ENCODE assay signal across 8 mouse cellular contexts in the genomic region with DNA sequence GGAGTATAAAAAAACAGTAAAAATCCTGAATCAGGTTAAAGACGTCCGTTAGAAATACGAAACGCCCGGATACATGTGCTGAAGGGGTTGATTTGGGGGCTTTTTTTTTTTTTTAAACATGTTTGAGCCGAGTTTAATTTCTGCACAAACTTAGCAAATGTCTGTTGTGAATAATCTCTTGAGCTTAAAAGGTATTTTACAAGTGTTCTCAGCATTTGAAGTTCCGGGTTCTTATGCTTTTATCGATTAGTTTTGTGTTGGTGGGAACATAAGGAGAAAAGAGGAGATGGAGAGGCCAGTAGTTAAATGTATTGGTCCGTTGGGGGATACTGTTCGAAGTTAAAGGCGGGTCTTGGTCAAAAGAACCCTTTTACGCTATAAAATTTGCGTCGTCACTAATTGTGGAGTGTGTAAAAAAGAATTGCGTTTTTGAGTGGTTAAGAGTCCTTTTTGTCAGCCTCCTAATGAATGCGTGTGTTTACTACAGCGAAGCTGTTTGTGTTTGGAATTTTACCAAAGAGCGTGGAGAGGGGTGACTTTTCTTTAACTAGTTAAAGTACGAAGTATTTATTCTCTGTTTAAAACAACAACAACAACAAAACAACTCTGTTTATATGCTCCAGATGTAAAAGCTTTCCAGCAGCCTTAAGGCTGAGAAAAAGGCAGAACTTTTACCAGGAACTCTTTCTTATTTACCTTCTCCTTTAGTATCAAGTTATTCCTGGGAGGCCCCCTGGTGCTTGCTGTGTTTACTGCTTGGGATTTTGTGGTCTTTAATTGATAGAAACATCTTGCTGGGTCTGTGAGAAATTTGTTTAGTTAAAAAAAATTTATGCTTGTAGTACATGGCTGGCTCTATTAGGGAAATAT. TPM values are rescaled to one million over a fixed set of nuclear protein-coding genes. Genes with fewer than 3 reads are reported as not detected.
A peak's percentile ranks its signal among the peaks of the same experiment; 100 is the strongest.
DNase-seq lines count a peak whose midpoint lies in the region; ATAC-seq lines count a peak whose summit lies in the region.

No protein-coding gene starts in this region.

- under 1% methylated on average over 19 of the region's 19 CpGs for WGBS in intestine, embryonic 16.5 days

- H3K9ac ChIP-seq in intestine, embryonic 16.5 days (ENCODE audit: low read depth, low read length), result peak overlapping the region; percentile 98

- H3K27me3 ChIP-seq in megakaryocyte, embryonic 14.5 days (replicated peaks), result no peaks in the 10 kb centered on the region
- H3K27me3 ChIP-seq in intestine, embryonic 16.5 days (replicated peaks; ENCODE audit: control insufficient read depth, insufficient read depth, low read length), result no peaks in the 10 kb centered on the region

- H3K4me2 ChIP-seq in intestine, embryonic 16.5 days (ENCODE audit: low read depth, low read length), result peak overlapping the region; percentile 44

- H3K27ac ChIP-seq in intestine, embryonic 16.5 days (ENCODE audit: low read length), result peak overlapping the region; percentile 99

- no peak for ATAC-seq in megakaryocyte, adult 5-6 weeks (ENCODE audit: poor library complexity, severe bottlenecking)
- no peak for ATAC-seq in intestine, embryonic 16.5 days

- peak overlapping the region; percentile 97 for H3K4me3 ChIP-seq in megakaryocyte, embryonic 14.5 days (replicated peaks)
- peak overlapping the region; percentile 92 for H3K4me3 ChIP-seq in intestine, embryonic 16.5 days (ENCODE audit: low read length)

- peaks cover 31% of the 10 kb centered on the region for H3K4me1 ChIP-seq in megakaryocyte, embryonic 14.5 days
- H3K4me1 ChIP-seq in intestine, embryonic 16.5 days (ENCODE audit: control insufficient read depth, insufficient read depth, low read length), result peaks cover 5% of the 10 kb centered on the region; the same call in 1 of the 2 replicates

- H3K36me3 ChIP-seq in megakaryocyte, embryonic 14.5 days (replicated peaks; ENCODE audit: low read length), result peaks cover under 1% of the 10 kb centered on the region
- H3K36me3 ChIP-seq in intestine, embryonic 16.5 days (ENCODE audit: control insufficient read depth, insufficient read depth, low read length), result no peaks in the 10 kb centered on the region

- no peaks in the 10 kb centered on the region for H3K9me3 ChIP-seq in megakaryocyte, embryonic 14.5 days
- no peaks in the 10 kb centered on the region for H3K9me3 ChIP-seq in intestine, embryonic 16.5 days (ENCODE audit: control insufficient read depth, low read length)

- peak; percentile 52 for DNase-seq in c-Kit-negative CD71-positive TER-119-positive erythroid progenitor cells, embryonic 14.5 days (ENCODE audit: low read depth, low spot score)
- peak; percentile 55 for DNase-seq in forelimb bud, embryonic 11.5 days (ENCODE audit: low read depth, low spot score)
- peak; percentile 49 to 67 for DNase-seq in lung, adult 18-20 months
- peak; percentile 50 for DNase-seq in retina, postnatal 1 day
- DNase-seq in ovary, adult 18-20 months (ENCODE audit: low spot score), result no peak

RNA-seq across cellular contexts. Expression of a gene that starts 1.5 kb away (rescaled TPM):
- 0.74 and 19.0 TPM in 2 replicates for polyA plus RNA-seq in megakaryocyte, embryonic 14.5 days (2012; ENCODE audit: insufficient read depth, low replicate concordance)
- 167 and 177 TPM in 2 replicates for total RNA-seq in megakaryocyte, adult 5-6 weeks (2015)
- 205 and 247 TPM in 2 replicates for total RNA-seq in megakaryocyte, adult 5-6 weeks (2017)
- polyA plus RNA-seq in intestine, embryonic 16.5 days (2015; fragmentation: Nextera tagmentation; extraction: Ambion mirVana), result 161 and 168 TPM in 2 replicates
